20 mouse cellular contexts compared by ENCODE assay signal in genomic region chr15:85729256-85729655, GRCm38 (mm10). TPM values are rescaled to one million over a fixed set of nuclear protein-coding genes. Genes with fewer than 3 reads are reported as not detected.
DNase-seq lines count a peak whose midpoint lies in the region; ATAC-seq lines count a peak whose summit lies in the region.
"Had no signal": no experiment of that assay in that cellular context is flagged by ENCODE, and none has a peak within 500 bp of the region (broad histone marks: within the 10 kb centered on the region; RNA-seq: fewer than 3 reads in every experiment).

No protein-coding gene starts in this region.

- H3K27me3 ChIP-seq in stomach, embryonic 16.5 days (ENCODE audit: control insufficient read depth, insufficient read depth, low read length) = peaks cover 7% of the 10 kb centered on the region; the same call in 1 of the 2 replicates
- H3K27me3 ChIP-seq in liver, embryonic 12.5 days (replicated peaks) = peaks cover 44% of the 10 kb centered on the region

- H3K27ac ChIP-seq in stomach, embryonic 16.5 days (ENCODE audit: low read length) = peak overlapping the region; percentile 83
- no peak overlapping the region for H3K27ac ChIP-seq in liver, embryonic 12.5 days
- H3K27ac ChIP-seq: hindbrain, embryonic 12.5 days; hindbrain, embryonic 15.5 days had no signal

- no peak for ATAC-seq in stomach, embryonic 16.5 days (ENCODE audit: insufficient read depth, low FRiP score)
- no peak for ATAC-seq in liver, embryonic 12.5 days
- ATAC-seq: CD4-positive, CD25-positive, alpha-beta regulatory T cell, adult 4 months; forebrain, embryonic 14.5 days had no signal

- H3K9ac ChIP-seq in stomach, embryonic 16.5 days (ENCODE audit: low read length) = no peak overlapping the region
- H3K9ac ChIP-seq in liver, embryonic 12.5 days = no peak overlapping the region
- H3K9ac ChIP-seq: hindbrain, embryonic 12.5 days; hindbrain, embryonic 15.5 days had no signal

- H3K9me3 ChIP-seq in stomach, embryonic 16.5 days (replicated peaks; ENCODE audit: control insufficient read depth, low read length) = no peaks in the 10 kb centered on the region
- no peaks in the 10 kb centered on the region for H3K9me3 ChIP-seq in liver, embryonic 12.5 days (replicated peaks)
- H3K9me3 ChIP-seq: hindbrain, embryonic 12.5 days; hindbrain, embryonic 15.5 days had no signal

- DNase-seq in urinary bladder, postnatal 14 days (ENCODE audit: low spot score) = peak; percentile 65
- no peak for DNase-seq in urinary bladder, postnatal 10 days (ENCODE audit: low spot score)
- DNase-seq in gonadal fat pad, adult 2 months (ENCODE audit: low read depth) = peak; percentile 89
- no peak for DNase-seq in gastrocnemius, postnatal 25 days
- DNase-seq: adrenal gland, adult 2 months; adrenal gland, postnatal 14 days; cerebellum, adult 11 months; cerebellum, adult 2 months; cerebellum, postnatal 10 days; cerebellum, postnatal 36 days; embryo, embryonic 11 days; heart, adult 11 months had no signal

- no peaks in the 10 kb centered on the region; the same call in none of the 2 replicates for H3K4me1 ChIP-seq in stomach, embryonic 16.5 days (ENCODE audit: control insufficient read depth, insufficient read depth, low read length)
- H3K4me1 ChIP-seq in liver, embryonic 12.5 days = no peaks in the 10 kb centered on the region
- H3K4me1 ChIP-seq: hindbrain, embryonic 15.5 days had no signal

- H3K4me2 ChIP-seq in stomach, embryonic 16.5 days (ENCODE audit: low read depth, low read length) = no peak overlapping the region
- no peak overlapping the region for H3K4me2 ChIP-seq in liver, embryonic 12.5 days
- H3K4me2 ChIP-seq: heart, embryonic 11.5 days; hindbrain, embryonic 12.5 days; hindbrain, embryonic 15.5 days had no signal

- no peaks in the 10 kb centered on the region for H3K36me3 ChIP-seq in stomach, embryonic 16.5 days (ENCODE audit: control insufficient read depth, insufficient read depth, low read length)
- H3K36me3 ChIP-seq in liver, embryonic 12.5 days = no peaks in the 10 kb centered on the region
- H3K36me3 ChIP-seq: hindbrain, embryonic 12.5 days; hindbrain, embryonic 15.5 days had no signal

- no peak overlapping the region for H3K4me3 ChIP-seq in stomach, embryonic 16.5 days (replicated peaks; ENCODE audit: low read length)
- no peak overlapping the region for H3K4me3 ChIP-seq in liver, embryonic 12.5 days
- H3K4me3 ChIP-seq: hindbrain, embryonic 12.5 days; hindbrain, embryonic 15.5 days had no signal

- WGBS in stomach, embryonic 16.5 days = 62% methylated on average over 9 of the region's 9 CpGs
- WGBS in liver, embryonic 12.5 days (ENCODE audit: insufficient replicate concordance) = 69% methylated on average over 9 of the region's 9 CpGs

RNA-seq across cellular contexts. Expression of gene Ppara, which starts 5.5 kb away (rescaled TPM):
- polyA plus RNA-seq in gonadal fat pad, adult 2 months (2012; rRNA removed) = 3.6 and 3.8 TPM in 2 replicates
- 8.7 and 12.2 TPM in 2 replicates for polyA plus RNA-seq in stomach, embryonic 16.5 days (2015; fragmentation: Nextera tagmentation; extraction: Ambion mirVana)
- total RNA-seq in gastrocnemius, postnatal 25 days (2021) = 10 to 100 TPM; 11.4 to 19.3 TPM
- polyA plus RNA-seq in liver, embryonic 12.5 days (2016; fragmentation: Nextera tagmentation; extraction: Ambion mirVana) = 5.7 TPM in 2 replicates
- total RNA-seq: hematopoietic stem cell, adult 5-6 weeks had no signal

Comparison
In these comparisons a context has a peak if more than half of its experiments do, and no peak if none do; other contexts are left out.
1. DNase-seq: peak in urinary bladder, postnatal 14 days (single experiment) and gonadal fat pad, adult 2 months (single experiment); none in urinary bladder, postnatal 10 days (single experiment) and gastrocnemius, postnatal 25 days (single experiment).